Mouse (Mus musculus) forebrain, postnatal 0 days (tissue): ENCODE data around the gene Gm17657. TPM values are rescaled to one million over a fixed set of nuclear protein-coding genes. Genes with fewer than 3 reads are reported as not detected.

Experiments used
- ATAC-seq: fragments of 200-750 bp; cut with Nextera tagmentation; 2 replicates; pipeline ENCODE4 v1.8.0; 2017; ENCODE audit warnings: mild to moderate bottlenecking, moderate library complexity
- DNase-seq: peaks from one replicate; pipeline ENCODE4 v3.0.0-alpha.2; 2015
- H3K27ac ChIP-seq: fragments of 300-500 bp; sonication (generic); 2 replicates; pipeline ENCODE4 v1.5.1; 2014; ENCODE audit warnings: low read depth, mild to moderate bottlenecking, antibody characterized with exemption, low read length, moderate library complexity, mixed read lengths
- H3K27me3 ChIP-seq: fragments of 300-500 bp; sonication (generic); 2 replicates; pipeline ENCODE4 v1.6.1; 2014; ENCODE audit warnings: mild to moderate bottlenecking, low read length, mixed read lengths; ENCODE audit not compliant: insufficient read depth
- H3K36me3 ChIP-seq: fragments of 300-500 bp; sonication (generic); 2 replicates; pipeline ENCODE4 v1.6.1; 2014; ENCODE audit warnings: mild to moderate bottlenecking, moderate library complexity; ENCODE audit not compliant: insufficient read depth
- H3K4me1 ChIP-seq: fragments of 300-500 bp; sonication (generic); 2 replicates; pipeline ENCODE4 v1.6.1; 2014; ENCODE audit warnings: antibody characterized with exemption; ENCODE audit not compliant: insufficient read depth
- H3K4me2 ChIP-seq: fragments of 300-500 bp; sonication (generic); 2 replicates; pipeline ENCODE4 v1.6.1; 2014; ENCODE audit warnings: low read depth, mild to moderate bottlenecking, moderate library complexity
- H3K4me3 ChIP-seq: fragments of 300-500 bp; sonication (generic); 2 replicates; pipeline ENCODE4 v1.5.1; 2014; ENCODE audit warnings: low read depth, low read length, mixed read lengths
- H3K9ac ChIP-seq: fragments of 300-500 bp; sonication (generic); 2 replicates; pipeline ENCODE4 v1.6.1; 2014; ENCODE audit warnings: mild to moderate bottlenecking
- H3K9me3 ChIP-seq: fragments of 300-500 bp; sonication (generic); 2 replicates; pipeline ENCODE4 v1.6.1; 2016; ENCODE audit warnings: low read length
- CTCF ChIP-seq: sonication (generic); IDR thresholded peaks from 2 replicates; pipeline ENCODE4 v1.5.1; 2016; ENCODE audit warnings: antibody characterized with exemption, control low read depth, low read depth
- WGBS: fragments of 180-500 bp; shearing (Covaris S2); extraction: QIAGEN DNeasy Blood & Tissue Kit; methylation state at CpG from one replicate; pipeline ENCODE4 v1.1.7; 2014; 5-methylcytosine and 5-hydroxymethylcytosine counted together
- polyA plus RNA-seq: library from polyadenylated mRNA; unstranded; fragments of >200 nt; fragmentation: Nextera tagmentation; extraction: Ambion mirVana; gene quantifications from 2 replicates; pipeline ENCODE4 v1.2.1, GENCODE M21; 2015
- total RNA-seq: library from RNA; depleted of rRNA; stranded (reverse); fragments of >200 nt; gene quantifications from 2 replicates; pipeline ENCODE4 v1.2.3, GENCODE M21; 2014

Gm17657 gene
- total and polyA plus RNA-seq, 2 experiments from 2014 or later, result not detected

GRCm38 (mm10) chr17:29565521-29565920, 16.1 kb upstream of the Gm17657 start:
- 97% methylated on average over 5 of the region's 5 CpGs for WGBS
- peaks cover 19% of the 10 kb centered on the region for H3K36me3 ChIP-seq
- ATAC-seq, result no peak

GRCm38 (mm10) chr17:29558476-29558875, 9.0 kb upstream of the Gm17657 start:
- WGBS, result 92% methylated on average over 5 of the region's 5 CpGs
- H3K9ac ChIP-seq, result no peak overlapping the region
- H3K9me3 ChIP-seq, result 0 out of 2 replicates have a peak, but pooled peaks cover 3% of the 10 kb centered on the region
- H3K4me2 ChIP-seq, result no peak overlapping the region
- DNase-seq, result no peak
- no peak for ATAC-seq
- H3K4me3 ChIP-seq, result no peak overlapping the region
- no peak overlapping the region for H3K27ac ChIP-seq
- H3K4me1 ChIP-seq, result no peaks in the 10 kb centered on the region
- TF ChIP-seq CTCF, result no peak
- no peaks in the 10 kb centered on the region for H3K27me3 ChIP-seq
- H3K36me3 ChIP-seq, result no peaks in the 10 kb centered on the region

More at GRCm38 (mm10) chr17:29565521-29565920, 16.1 kb upstream of the Gm17657 start:
- Histone ChIP-seq H3K9me3 (no peaks in the 10 kb centered on the region), H3K27me3 (no peaks in the 10 kb centered on the region), H3K4me2 (no peak overlapping the region), H3K4me3 (no peak overlapping the region), H3K9ac (no peak overlapping the region), H3K27ac (no peak overlapping the region), H3K4me1 (no peaks in the 10 kb centered on the region)
- DNase-seq, result no peak
- TF ChIP-seq CTCF, result no peak

- no peak for DNase-seq
- H3K27me3 ChIP-seq, result no peaks in the 10 kb centered on the region
- no peak for TF ChIP-seq CTCF
- H3K36me3 ChIP-seq, result no peaks in the 10 kb centered on the region
- WGBS, result 92% methylated on average over 7 of the region's 7 CpGs
- 0 out of 2 replicates have a peak, but pooled peaks cover 3% of the 10 kb centered on the region for H3K9me3 ChIP-seq
- H3K4me1 ChIP-seq, result no peaks in the 10 kb centered on the region
- H3K4me3 ChIP-seq, result no peak overlapping the region
- ATAC-seq, result no peak
- H3K27ac ChIP-seq, result no peak overlapping the region
- H3K9ac ChIP-seq, result no peak overlapping the region
- H3K4me2 ChIP-seq, result no peak overlapping the region
Measured at GRCm38 (mm10) chr17:29556893-29557292, 7.5 kb upstream of the Gm17657 start.

- 82% methylated on average over 10 of the region's 10 CpGs for WGBS
- no peak overlapping the region for H3K9ac ChIP-seq
- no peak overlapping the region for H3K4me2 ChIP-seq
- no peak overlapping the region for H3K27ac ChIP-seq
- no peaks in the 10 kb centered on the region for H3K27me3 ChIP-seq
- TF ChIP-seq CTCF, result no peak
- no peaks in the 10 kb centered on the region for H3K4me1 ChIP-seq
- no peak overlapping the region for H3K4me3 ChIP-seq
- H3K9me3 ChIP-seq, result 0 out of 2 replicates have a peak, but pooled peaks cover 3% of the 10 kb centered on the region
- no peak for ATAC-seq
- no peaks in the 10 kb centered on the region for H3K36me3 ChIP-seq
- DNase-seq, result no peak
Measured at GRCm38 (mm10) chr17:29556456-29556855, 7.0 kb upstream of the Gm17657 start.

GRCm38 (mm10) chr17:29554176-29554575, 4.7 kb upstream of the Gm17657 start:
- ATAC-seq (no peak), DNase-seq (no peak)
- peaks cover 13% of the 10 kb centered on the region for H3K4me1 ChIP-seq
- no peak overlapping the region for H3K4me2 ChIP-seq
- H3K4me3 ChIP-seq, result no peak overlapping the region
- 0 out of 2 replicates have a peak, but pooled peaks cover 3% of the 10 kb centered on the region for H3K9me3 ChIP-seq
- H3K36me3 ChIP-seq, result no peaks in the 10 kb centered on the region
- no peak for TF ChIP-seq CTCF
- no peaks in the 10 kb centered on the region for H3K27me3 ChIP-seq
- H3K27ac ChIP-seq, result no peak overlapping the region
- no peak overlapping the region for H3K9ac ChIP-seq

GRCm38 (mm10) chr17:29552162-29552732, 2.8 kb upstream of the Gm17657 start, which contains the start of gene Tmem217:
TSS of gene Tmem217 (minus strand) at chr17:29552385.
- H3K27me3 ChIP-seq, result no peaks in the 10 kb centered on the region
- WGBS, result 90% methylated on average over 5 of the region's 5 CpGs
- no peak within 1 kb of the TSS for H3K27ac ChIP-seq
- TF ChIP-seq CTCF, result no peak
- ATAC-seq (no peak), DNase-seq (no peak)
- H3K4me3 ChIP-seq, result no peak within 1 kb of the TSS
- H3K36me3 ChIP-seq, result no peaks in the 10 kb centered on the region
- peaks cover 13% of the 10 kb centered on the region for H3K4me1 ChIP-seq
- H3K9me3 ChIP-seq, result no peaks in the 10 kb centered on the region
- H3K9ac ChIP-seq, result no peak within 1 kb of the TSS
- H3K4me2 ChIP-seq, result no peak within 1 kb of the TSS

- DNase-seq, result no peak
- peak overlapping the region; percentile 5; the same call in 1 of the 2 replicates for H3K4me3 ChIP-seq
Measured at GRCm38 (mm10) chr17:29551019-29551418, 1.6 kb upstream of the Gm17657 start.

More at GRCm38 (mm10) chr17:29551019-29551418, 1.6 kb upstream of the Gm17657 start:
- Histone ChIP-seq H3K4me1 (peaks cover 13% of the 10 kb centered on the region), H3K27me3 (no peaks in the 10 kb centered on the region), H3K4me2 (peak overlapping the region; percentile 96), H3K36me3 (no peaks in the 10 kb centered on the region), H3K27ac (no peak overlapping the region), H3K9ac (no peak overlapping the region), H3K9me3 (no peaks in the 10 kb centered on the region)
- WGBS, result 58% methylated on average over 6 of the region's 6 CpGs
- ATAC-seq, result no peak
- TF ChIP-seq CTCF, result no peak
